Mouse (Mus musculus): ENCODE measurements at regions not wholly inside any gene's neighbourhood (a gene's known extent, or its start where the extent isn't known, plus 50 kb on each side); places are given as distances from the start of the nearest gene placed in this dataset.

DNA sequence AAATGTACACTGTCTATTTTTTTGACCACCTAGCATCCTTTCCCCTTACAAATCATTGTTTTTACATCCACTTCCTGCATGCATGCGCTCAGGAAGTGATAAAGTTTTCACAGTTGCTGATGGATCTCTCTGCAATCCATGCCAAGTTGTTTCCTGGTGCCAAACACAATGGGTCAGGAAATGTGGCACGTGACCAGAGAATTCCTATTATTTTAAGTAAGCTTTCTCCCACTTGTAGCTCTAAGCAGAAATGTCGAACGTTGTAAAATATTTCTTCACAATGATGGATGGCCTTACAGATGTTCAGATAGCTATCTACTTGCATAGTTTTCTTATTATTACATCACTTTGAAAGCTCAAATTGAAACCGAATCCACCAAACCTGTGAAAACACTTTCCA lies 1271.1 kb upstream of the Flrt2 start:
- TF ChIP-seq POLR2A (IDR thresholded peaks at IDR 0.05; ENCODE audit: borderline replicate concordance, insufficient read depth, low read length), result no peak
- no peak for TF ChIP-seq CTCF (IDR thresholded peaks at IDR 0.05; ENCODE audit: borderline replicate concordance, insufficient read depth, low read depth, low read length)
- Histone ChIP-seq H3K4me1 (ENCODE audit: control insufficient read depth, insufficient read depth, low read length) (no peaks in the 10 kb centered on the region), H3K27me3 (ENCODE audit: control insufficient read depth, insufficient read depth, low read length) (no peaks in the 10 kb centered on the region), H3K4me3 (replicated peaks; ENCODE audit: insufficient read depth, low read depth, low read length) (no peak overlapping the region), H3K27ac (ENCODE audit: insufficient read depth, low read length) (no peak overlapping the region)
- no peak for DNase-seq
- 39% methylated on average over 5 of the region's 5 CpGs for WGBS

DNA sequence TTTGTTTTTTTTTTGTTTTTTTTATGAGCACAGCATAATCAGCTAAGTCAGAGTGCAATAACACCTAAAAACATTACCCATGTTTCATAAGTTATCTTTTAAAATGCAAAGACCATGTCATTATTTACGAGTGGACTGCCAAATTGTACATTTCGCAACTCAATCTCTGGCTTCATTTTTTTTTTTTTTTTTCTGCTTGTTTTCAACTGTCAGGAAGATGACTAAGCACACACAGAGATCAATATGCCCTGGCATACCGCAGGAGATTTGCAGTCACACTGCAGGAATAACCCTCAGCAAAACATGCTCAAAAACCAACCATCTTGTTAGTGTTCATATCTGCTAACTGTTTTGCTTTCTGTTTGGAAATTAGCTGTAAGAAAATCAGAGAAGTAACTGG lies 1270.3 kb upstream of the Flrt2 start:
- TF ChIP-seq POLR2A (IDR thresholded peaks at IDR 0.05; ENCODE audit: borderline replicate concordance, insufficient read depth, low read length) (no peak), CTCF (IDR thresholded peaks at IDR 0.05; ENCODE audit: borderline replicate concordance, insufficient read depth, low read depth, low read length) (no peak)
- DNase-seq, result no peak
- H3K27me3 ChIP-seq (ENCODE audit: control insufficient read depth, insufficient read depth, low read length), result no peaks in the 10 kb centered on the region
- H3K4me3 ChIP-seq (replicated peaks; ENCODE audit: insufficient read depth, low read depth, low read length), result no peak overlapping the region
- H3K4me1 ChIP-seq (ENCODE audit: control insufficient read depth, insufficient read depth, low read length), result no peaks in the 10 kb centered on the region
- no peak overlapping the region for H3K27ac ChIP-seq (ENCODE audit: insufficient read depth, low read length)
- 66% methylated on average over 3 of the region's 3 CpGs for WGBS

DNA sequence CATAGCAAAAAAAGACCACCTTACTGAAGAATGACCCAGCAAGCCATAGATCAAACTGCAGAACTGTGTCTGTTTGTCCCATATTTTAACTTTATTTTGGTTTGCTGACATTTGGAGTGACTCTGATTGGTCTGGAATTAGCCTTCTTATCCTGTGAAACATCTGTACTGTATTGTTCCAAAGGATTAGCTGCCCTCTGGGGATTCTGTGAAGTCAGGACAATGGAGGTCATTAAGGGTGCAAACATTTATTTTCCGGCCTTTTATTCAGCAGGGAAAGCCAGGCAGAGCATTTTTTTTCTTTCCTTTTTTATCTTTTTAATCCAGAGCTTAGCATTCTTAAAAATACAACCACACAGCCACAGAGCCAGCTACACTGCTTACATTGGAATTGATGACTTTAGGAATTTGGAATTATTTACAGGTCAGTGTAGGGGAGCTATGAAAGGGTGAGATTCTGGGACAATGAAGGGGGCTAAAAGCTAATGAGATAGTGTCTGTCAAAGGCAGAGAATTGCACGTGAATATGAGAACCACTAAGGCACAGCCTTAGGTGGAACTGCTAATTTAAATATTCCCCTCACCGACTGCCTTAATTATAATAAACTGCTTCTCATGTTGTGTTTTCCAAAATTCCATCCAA lies 1267.6 kb upstream of the Flrt2 start:
- Histone ChIP-seq H3K27me3 (ENCODE audit: control insufficient read depth, insufficient read depth, low read length) (no peaks in the 10 kb centered on the region), H3K4me1 (ENCODE audit: control insufficient read depth, insufficient read depth, low read length) (no peaks in the 10 kb centered on the region), H3K4me3 (replicated peaks; ENCODE audit: insufficient read depth, low read depth, low read length) (no peak overlapping the region), H3K27ac (ENCODE audit: insufficient read depth, low read length) (no peak overlapping the region)
- no peak for DNase-seq
- no peak for TF ChIP-seq CTCF (IDR thresholded peaks at IDR 0.05; ENCODE audit: borderline replicate concordance, insufficient read depth, low read depth, low read length)
- no peak for TF ChIP-seq POLR2A (IDR thresholded peaks at IDR 0.05; ENCODE audit: borderline replicate concordance, insufficient read depth, low read length)
- 27% methylated on average over 3 of the region's 3 CpGs for WGBS

DNA sequence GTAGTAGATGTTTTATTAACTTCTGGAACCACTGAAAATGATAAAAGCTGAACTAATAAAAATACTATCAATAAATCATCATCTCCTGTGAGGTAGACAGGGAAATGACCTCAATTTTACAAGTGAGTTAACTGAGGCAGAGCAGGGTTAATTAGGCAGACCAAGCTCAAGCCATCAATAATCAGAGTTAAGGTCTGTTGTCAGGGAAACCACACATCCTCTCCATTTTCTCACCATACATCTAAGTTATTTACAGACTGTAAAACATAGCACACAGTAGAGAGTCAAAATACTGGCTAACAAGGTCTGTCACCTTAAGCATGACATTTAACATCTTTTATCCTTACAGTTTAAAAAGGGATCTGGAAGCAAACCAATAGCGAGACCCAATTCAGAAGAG lies 1242.5 kb upstream of the Flrt2 start:
- Histone ChIP-seq H3K4me3 (replicated peaks; ENCODE audit: insufficient read depth, low read depth, low read length) (no peak overlapping the region), H3K27ac (ENCODE audit: insufficient read depth, low read length) (no peak overlapping the region), H3K27me3 (ENCODE audit: control insufficient read depth, insufficient read depth, low read length) (no peaks in the 10 kb centered on the region), H3K4me1 (ENCODE audit: control insufficient read depth, insufficient read depth, low read length) (no peaks in the 10 kb centered on the region)
- no peak for DNase-seq
- 94% methylated on average over 1 of the region's 1 CpGs for WGBS
- no peak for TF ChIP-seq CTCF (IDR thresholded peaks at IDR 0.05; ENCODE audit: borderline replicate concordance, insufficient read depth, low read depth, low read length)
- TF ChIP-seq POLR2A (IDR thresholded peaks at IDR 0.05; ENCODE audit: borderline replicate concordance, insufficient read depth, low read length), result no peak

DNA sequence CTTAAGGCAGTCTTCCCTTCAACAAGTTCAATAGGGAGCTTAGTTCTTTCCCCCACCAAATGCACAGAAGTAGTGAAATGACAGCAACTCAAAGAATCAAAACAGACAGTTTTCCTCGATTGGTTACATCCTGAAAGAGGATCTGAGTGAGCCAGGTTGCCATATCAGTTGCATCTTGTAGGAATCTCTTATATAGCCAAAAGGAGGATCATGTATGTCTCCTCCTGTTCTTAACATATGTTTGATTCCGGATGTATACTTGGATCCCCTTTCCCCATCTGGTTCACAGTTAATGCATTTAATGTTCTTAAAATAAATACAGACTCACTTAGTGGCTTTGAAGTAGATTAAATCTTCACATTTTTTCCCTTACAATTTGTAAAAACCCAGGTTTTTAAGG lies 1224.0 kb upstream of the Flrt2 start:
- no peak overlapping the region for H3K27ac ChIP-seq (ENCODE audit: insufficient read depth, low read length)
- no peaks in the 10 kb centered on the region for H3K4me1 ChIP-seq (ENCODE audit: control insufficient read depth, insufficient read depth, low read length)
- no peaks in the 10 kb centered on the region for H3K27me3 ChIP-seq (ENCODE audit: control insufficient read depth, insufficient read depth, low read length)
- 58% methylated on average over 2 of the region's 2 CpGs for WGBS
- DNase-seq, result no peak
- TF ChIP-seq CTCF (IDR thresholded peaks at IDR 0.05; ENCODE audit: borderline replicate concordance, insufficient read depth, low read depth, low read length) (no peak), POLR2A (IDR thresholded peaks at IDR 0.05; ENCODE audit: borderline replicate concordance, insufficient read depth, low read length) (no peak)
- H3K4me3 ChIP-seq (replicated peaks; ENCODE audit: insufficient read depth, low read depth, low read length), result no peak overlapping the region

DNA sequence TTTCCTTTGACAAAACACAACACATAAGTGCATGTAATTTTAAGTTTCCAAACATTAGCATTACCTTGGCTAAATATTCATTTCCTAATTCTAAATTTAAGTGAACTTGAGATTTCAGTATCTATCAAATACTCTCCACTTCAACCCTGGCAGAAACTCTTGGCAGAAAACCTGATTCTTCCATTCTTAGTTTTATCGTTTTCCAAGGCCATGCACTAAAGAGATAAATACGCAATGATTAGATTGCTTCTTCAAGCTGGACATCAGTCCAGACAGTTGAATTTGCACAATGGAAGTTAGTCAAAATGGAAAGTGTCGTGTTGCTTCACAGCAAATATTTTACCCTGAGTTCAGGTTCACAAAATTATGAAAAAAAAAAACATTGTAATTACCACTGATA lies 1223.4 kb upstream of the Flrt2 start:
- Histone ChIP-seq H3K4me1 (ENCODE audit: control insufficient read depth, insufficient read depth, low read length) (no peaks in the 10 kb centered on the region), H3K4me3 (replicated peaks; ENCODE audit: insufficient read depth, low read depth, low read length) (no peak overlapping the region), H3K27me3 (ENCODE audit: control insufficient read depth, insufficient read depth, low read length) (no peaks in the 10 kb centered on the region), H3K27ac (ENCODE audit: insufficient read depth, low read length) (no peak overlapping the region)
- no peak for DNase-seq
- TF ChIP-seq POLR2A (IDR thresholded peaks at IDR 0.05; ENCODE audit: borderline replicate concordance, insufficient read depth, low read length), result no peak
- no peak for TF ChIP-seq CTCF (IDR thresholded peaks at IDR 0.05; ENCODE audit: borderline replicate concordance, insufficient read depth, low read depth, low read length)
- WGBS, result 47% methylated on average over 3 of the region's 3 CpGs

DNA sequence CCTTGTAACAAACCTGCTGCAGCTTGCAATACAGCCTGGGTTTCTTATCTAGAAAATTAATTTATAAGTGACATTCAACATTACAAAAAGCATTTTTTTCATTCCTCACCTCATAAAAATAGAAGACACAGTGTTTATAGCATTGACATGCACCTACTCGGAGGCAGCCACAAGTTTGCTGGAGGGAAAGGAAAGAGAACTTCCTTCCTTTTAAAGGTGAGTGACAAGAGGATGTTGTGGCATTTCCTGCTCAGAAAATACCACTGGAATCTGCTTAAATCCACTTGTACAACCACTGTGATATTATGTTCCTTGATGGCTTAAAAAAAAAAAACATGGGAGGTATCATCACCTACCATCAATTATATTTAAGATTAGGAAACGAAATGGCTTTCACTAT lies 1222.2 kb upstream of the Flrt2 start:
- Histone ChIP-seq H3K27me3 (ENCODE audit: control insufficient read depth, insufficient read depth, low read length) (no peaks in the 10 kb centered on the region), H3K4me1 (ENCODE audit: control insufficient read depth, insufficient read depth, low read length) (no peaks in the 10 kb centered on the region), H3K27ac (ENCODE audit: insufficient read depth, low read length) (no peak overlapping the region), H3K4me3 (replicated peaks; ENCODE audit: insufficient read depth, low read depth, low read length) (no peak overlapping the region)
- no peak for DNase-seq
- TF ChIP-seq POLR2A (IDR thresholded peaks at IDR 0.05; ENCODE audit: borderline replicate concordance, insufficient read depth, low read length) (no peak), CTCF (IDR thresholded peaks at IDR 0.05; ENCODE audit: borderline replicate concordance, insufficient read depth, low read depth, low read length) (no peak)
- 94% methylated on average over 2 of the region's 2 CpGs for WGBS

DNA sequence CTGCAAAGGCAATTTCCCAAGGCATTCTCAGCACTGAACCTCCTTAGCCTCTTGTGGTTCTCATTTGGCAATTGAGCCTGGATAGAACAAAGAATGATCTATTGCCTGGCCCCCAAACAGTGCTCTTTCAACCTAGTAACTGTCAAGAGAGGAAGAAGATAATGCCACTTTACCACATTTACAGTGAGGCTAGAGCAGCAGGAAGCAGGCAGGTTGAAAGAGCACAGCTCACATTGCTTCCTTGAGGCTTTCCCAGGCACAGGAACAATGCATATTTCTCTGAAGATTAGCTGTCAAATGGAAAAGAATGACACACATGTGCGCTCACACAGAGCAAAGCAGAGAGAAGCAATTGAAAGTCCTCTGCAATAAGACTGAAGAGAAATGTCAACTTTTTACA lies 1221.0 kb upstream of the Flrt2 start:
- 33% methylated on average over 1 of the region's 1 CpGs for WGBS
- no peak overlapping the region for H3K4me3 ChIP-seq (replicated peaks; ENCODE audit: insufficient read depth, low read depth, low read length)
- DNase-seq, result no peak
- TF ChIP-seq CTCF (IDR thresholded peaks at IDR 0.05; ENCODE audit: borderline replicate concordance, insufficient read depth, low read depth, low read length) (no peak), POLR2A (IDR thresholded peaks at IDR 0.05; ENCODE audit: borderline replicate concordance, insufficient read depth, low read length) (no peak)
- no peak overlapping the region for H3K27ac ChIP-seq (ENCODE audit: insufficient read depth, low read length)
- no peaks in the 10 kb centered on the region for H3K4me1 ChIP-seq (ENCODE audit: control insufficient read depth, insufficient read depth, low read length)
- H3K27me3 ChIP-seq (ENCODE audit: control insufficient read depth, insufficient read depth, low read length), result no peaks in the 10 kb centered on the region

Data from cerebellum, adult 2 months (tissue).